Mouse (Mus musculus) ES-Bruce4 (cell line): ENCODE results near the gene Aven.

Experiments
- CTCF ChIP-seq: IDR thresholded peaks from one replicate; pipeline ENCODE4 v1.8.1; 2011; ENCODE audit warnings: low read depth, low read length
- EP300 ChIP-seq: IDR thresholded peaks from 2 replicates; pipeline ENCODE4 v1.6.1; 2011; ENCODE audit warnings: low read depth, low read length; ENCODE audit not compliant: insufficient read depth
- POLR2A ChIP-seq: IDR thresholded peaks from one replicate; pipeline ENCODE4 v1.8.1; 2011; ENCODE audit warnings: low read length; ENCODE audit not compliant: insufficient read depth

GRCm38 (mm10) chr2:112448510-112449059 is 44.2 kb upstream of the Aven start:
- TF ChIP-seq POLR2A (no peak), EP300 (no peak), CTCF (no peak)
